Mouse (Mus musculus): ENCODE results near the gene Ehd3. TPM values are rescaled to one million over a fixed set of nuclear protein-coding genes. Genes with fewer than 3 reads are reported as not detected.

Gene Ehd3
- polyA plus RNA-seq, 2 experiments: 3.5 to 4.6 TPM

DNA sequence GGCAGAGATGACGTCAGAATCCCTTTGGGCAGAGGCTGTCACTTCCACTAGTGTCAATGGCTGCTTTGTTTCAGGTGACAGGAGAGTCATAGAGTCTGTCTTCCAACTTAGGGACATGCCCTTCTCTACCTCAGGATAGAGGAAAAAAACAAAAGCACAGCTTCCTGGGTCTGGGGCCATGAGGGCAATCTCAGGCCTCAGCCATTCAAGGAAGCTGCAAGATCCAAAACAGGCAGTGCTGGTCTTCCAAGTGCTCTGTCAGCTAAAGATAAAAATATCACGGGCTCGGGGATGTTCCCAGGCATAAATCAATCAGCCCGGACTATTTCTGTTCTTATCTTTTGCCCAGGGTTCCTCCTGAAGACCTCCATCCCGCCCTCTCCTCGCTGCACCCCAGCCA, 77.4 kb downstream of the Ehd3 start:
- WGBS: 66% methylated on average over 6 of the region's 6 CpGs
- no peak for TF ChIP-seq POLR2A (IDR thresholded peaks at IDR 0.05; ENCODE audit: borderline replicate concordance, extremely low read depth, insufficient read depth, insufficient read length)
- H3K27me3 ChIP-seq (ENCODE audit: control insufficient read depth, insufficient read depth, low read length): no peaks in the 10 kb centered on the region

More for the DNA sequence above, 77.4 kb downstream of the Ehd3 start:
- no peaks in the 10 kb centered on the region for H3K36me3 ChIP-seq (ENCODE audit: control insufficient read depth, insufficient read depth, low read length)
- no peak overlapping the region for H3K9ac ChIP-seq (ENCODE audit: low read depth, low read length, severe bottlenecking)
- no peak overlapping the region for H3K4me3 ChIP-seq (replicated peaks; ENCODE audit: low read length)
- ATAC-seq (ENCODE audit: low FRiP score, low read depth) (no peak), DNase-seq (ENCODE audit: low spot score) (no peak)
- H3K4me1 ChIP-seq (ENCODE audit: control insufficient read depth, insufficient read depth, low read length): no peaks in the 10 kb centered on the region
- H3K27ac ChIP-seq (replicated peaks; ENCODE audit: low read depth, low read length): no peak overlapping the region
- H3K9me3 ChIP-seq (ENCODE audit: control insufficient read depth, low read length): no peaks in the 10 kb centered on the region
- no peak overlapping the region for H3K4me2 ChIP-seq (replicated peaks; ENCODE audit: low read depth, low read length, severe bottlenecking)

Other genes starting within 250 kb of the Ehd3 start
- 4.4 and 4.9 TPM in 2 replicates for gene Galnt14, start 93.7 kb upstream of the Ehd3 start, polyA plus RNA-seq (2012; rRNA removed)
- 2.4 and 3.0 TPM in 2 replicates for gene Galnt14, start 93.7 kb upstream of the Ehd3 start, polyA plus RNA-seq (2014; fragmentation: Nextera tagmentation; extraction: Ambion mirVana)
- gene Xdh, start 146.1 kb downstream of the Ehd3 start, polyA plus RNA-seq (2012; rRNA removed): 0.72 and 1.5 TPM in 2 replicates
- gene Xdh, start 146.1 kb downstream of the Ehd3 start, polyA plus RNA-seq (2014; fragmentation: Nextera tagmentation; extraction: Ambion mirVana): 1.1 and 1.5 TPM in 2 replicates
- 1.5 and 1.7 TPM in 2 replicates for gene Srd5a2, start 243.8 kb downstream of the Ehd3 start, polyA plus RNA-seq (2012; rRNA removed)
- gene Srd5a2, start 243.8 kb downstream of the Ehd3 start, polyA plus RNA-seq (2014; fragmentation: Nextera tagmentation; extraction: Ambion mirVana): 0.52 and 1.0 TPM in 2 replicates

All from limb, embryonic 14.5 days (tissue).